Mouse (Mus musculus) heart, postnatal 0 days (tissue): ENCODE data around the gene Iqcd. TPM values are rescaled to one million over a fixed set of nuclear protein-coding genes. Genes with fewer than 3 reads are reported as not detected.

Source experiments
- ATAC-seq: fragments of 200-750 bp; cut with Nextera tagmentation; 2 replicates; pipeline ENCODE4 v1.8.0; 2017; ENCODE audit warnings: low read depth, moderate number of reproducible peaks, moderate library complexity; ENCODE audit not compliant: insufficient read depth
- DNase-seq: peaks from one replicate; pipeline ENCODE4 v3.0.0-alpha.2; 2016; ENCODE audit warnings: low spot score
- H3K27ac ChIP-seq: fragments of 300-500 bp; sonication (generic); 2 replicates; pipeline ENCODE4 v1.5.1; 2014; ENCODE audit warnings: low read depth, mild to moderate bottlenecking
- H3K27me3 ChIP-seq: fragments of 300-500 bp; sonication (generic); 2 replicates; pipeline ENCODE4 v1.6.1; 2014; ENCODE audit warnings: low read length, mixed read lengths; ENCODE audit not compliant: control insufficient read depth, insufficient read depth
- H3K36me3 ChIP-seq: fragments of 300-500 bp; sonication (generic); replicated peaks from 2 replicates; pipeline ENCODE4 v1.6.1; 2014; ENCODE audit warnings: low read length, mixed read lengths; ENCODE audit not compliant: control insufficient read depth, insufficient read depth
- H3K4me1 ChIP-seq: fragments of 300-500 bp; sonication (generic); 2 replicates; pipeline ENCODE4 v1.6.1; 2014; ENCODE audit warnings: antibody characterized with exemption; ENCODE audit not compliant: control insufficient read depth, insufficient read depth
- H3K4me2 ChIP-seq: fragments of 300-500 bp; sonication (generic); 2 replicates; pipeline ENCODE4 v1.6.1; 2014; ENCODE audit warnings: low read depth, mild to moderate bottlenecking, low read length, moderate library complexity
- H3K4me3 ChIP-seq: fragments of 300-500 bp; sonication (generic); 2 replicates; pipeline ENCODE4 v1.5.1; 2014; ENCODE audit warnings: low read depth, low read length
- H3K9ac ChIP-seq: fragments of 300-500 bp; sonication (generic); replicated peaks from 2 replicates; pipeline ENCODE4 v1.6.1; 2014; ENCODE audit warnings: low read depth, low read length, mixed read lengths
- H3K9me3 ChIP-seq: fragments of 300-500 bp; sonication (generic); replicated peaks from 2 replicates; pipeline ENCODE4 v1.6.1; 2016; ENCODE audit warnings: low read length; ENCODE audit not compliant: control insufficient read depth
- CTCF ChIP-seq: IDR thresholded peaks from 2 replicates; pipeline ENCODE4 v1.5.1; 2016; ENCODE audit warnings: antibody characterized with exemption, control low read depth, low read depth
- EP300 ChIP-seq: IDR thresholded peaks from 2 replicates; pipeline ENCODE4 v1.6.1; 2016; ENCODE audit warnings: antibody characterized with exemption, low read depth
- WGBS: fragments of 180-500 bp; shearing (Covaris S2); extraction: QIAGEN DNeasy Blood & Tissue Kit; methylation state at CpG from one replicate; pipeline ENCODE4 v1.1.7; 2014; 5-methylcytosine and 5-hydroxymethylcytosine counted together
- polyA plus RNA-seq: library from polyadenylated mRNA; unstranded; fragments of >200 nt; fragmentation: Nextera tagmentation; extraction: Ambion mirVana; gene quantifications from 2 replicates; pipeline ENCODE4 v1.2.1, GENCODE M21; 2015
- total RNA-seq: library from RNA; depleted of rRNA; stranded (reverse); fragments of >200 nt; gene quantifications from 2 replicates; pipeline ENCODE4 v1.2.3, GENCODE M21; 2014; ENCODE audit warnings: low replicate concordance

The Iqcd gene
- total and polyA plus RNA-seq, 2 experiments from 2014 or later, result 0.18 TPM; not detected in 1

DNA sequence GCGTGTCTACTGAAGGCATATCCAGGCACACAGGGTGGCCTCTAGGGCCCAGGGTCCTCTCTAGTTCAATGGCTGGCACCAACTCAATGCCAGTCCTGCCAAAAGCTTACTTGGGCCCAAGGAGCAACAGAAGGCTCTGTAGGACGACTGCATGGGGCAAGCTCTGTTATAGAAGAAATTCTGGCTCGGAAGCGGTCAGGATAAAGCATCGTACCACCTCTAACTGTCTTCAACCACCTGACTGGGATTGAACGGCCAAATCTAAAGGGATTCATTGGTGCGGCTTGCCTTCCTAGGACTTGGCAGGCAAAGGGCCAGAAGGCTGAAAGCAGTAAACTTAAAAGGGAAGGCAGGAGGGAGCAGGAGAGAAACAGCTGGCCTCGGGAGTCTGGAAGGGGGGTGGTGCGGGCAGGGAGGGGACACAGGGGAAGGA is 20.5 kb upstream of the Iqcd start:
- H3K4me2 ChIP-seq, result no peak overlapping the region
- no peak for DNase-seq
- H3K4me3 ChIP-seq, result no peak overlapping the region
- no peak overlapping the region for H3K27ac ChIP-seq
- TF ChIP-seq CTCF, result no peak
- TF ChIP-seq EP300, result no peak
- peaks cover 49% of the 10 kb centered on the region for H3K4me1 ChIP-seq
- H3K9me3 ChIP-seq, result no peaks in the 10 kb centered on the region
- no peaks in the 10 kb centered on the region for H3K27me3 ChIP-seq
- H3K9ac ChIP-seq, result no peak overlapping the region
- 78% methylated on average over 9 of the region's 9 CpGs for WGBS
- ATAC-seq, result no peak
- H3K36me3 ChIP-seq, result no peaks in the 10 kb centered on the region

DNA sequence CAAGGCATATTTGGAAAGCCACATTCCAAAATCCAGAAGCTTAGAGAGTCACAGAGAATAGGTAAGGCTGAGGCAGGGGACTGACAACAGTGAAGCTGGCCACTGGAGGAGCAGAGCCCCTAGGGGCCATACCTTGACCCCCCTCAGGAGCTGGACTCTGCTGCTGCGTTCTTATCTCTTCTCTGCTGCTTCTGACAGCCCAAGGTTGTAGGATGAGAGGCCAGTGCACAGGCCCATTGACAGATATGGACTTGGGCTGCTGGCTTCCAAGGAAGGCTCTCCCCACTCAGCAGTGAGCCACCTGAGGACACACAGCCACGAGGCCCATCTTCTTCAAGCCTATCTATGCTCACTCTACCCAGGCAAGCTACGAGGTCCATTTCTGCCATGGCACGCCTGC is 19.9 kb upstream of the Iqcd start:
- H3K27me3 ChIP-seq, result no peaks in the 10 kb centered on the region
- H3K9me3 ChIP-seq, result no peaks in the 10 kb centered on the region
- TF ChIP-seq EP300, result no peak
- TF ChIP-seq CTCF, result no peak
- H3K4me2 ChIP-seq, result no peak overlapping the region
- no peak for DNase-seq
- H3K9ac ChIP-seq, result no peak overlapping the region
- H3K4me3 ChIP-seq, result no peak overlapping the region
- 67% methylated on average over 4 of the region's 4 CpGs for WGBS
- ATAC-seq, result no peak
- H3K4me1 ChIP-seq, result peaks cover 43% of the 10 kb centered on the region
- H3K36me3 ChIP-seq, result no peaks in the 10 kb centered on the region
- no peak overlapping the region for H3K27ac ChIP-seq

DNA sequence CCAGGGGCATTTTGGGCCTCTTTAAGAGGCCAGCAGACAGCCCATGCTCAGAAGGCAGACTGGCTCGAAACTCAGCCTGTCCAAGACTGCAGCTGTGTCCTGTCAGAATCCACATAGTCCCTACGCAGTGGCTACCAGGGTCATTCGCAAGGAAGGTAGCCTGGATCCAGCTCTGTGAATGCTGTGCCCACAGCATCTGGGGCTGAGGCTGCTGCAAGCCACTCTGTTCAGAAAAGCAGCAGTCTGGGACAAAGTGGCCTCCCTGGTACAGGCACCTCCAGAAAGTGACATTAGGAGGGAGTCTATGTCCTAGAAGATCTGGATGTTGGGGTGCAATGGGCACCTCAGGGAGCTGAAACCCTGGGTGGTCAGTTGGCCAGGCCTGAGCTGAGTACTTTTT is 19.0 kb upstream of the Iqcd start:
- Histone ChIP-seq H3K4me3 (no peak overlapping the region), H3K27me3 (no peaks in the 10 kb centered on the region), H3K4me1 (peaks cover 41% of the 10 kb centered on the region), H3K9ac (no peak overlapping the region), H3K36me3 (no peaks in the 10 kb centered on the region), H3K9me3 (no peaks in the 10 kb centered on the region), H3K4me2 (no peak overlapping the region), H3K27ac (no peak overlapping the region)
- 87% methylated on average over 3 of the region's 3 CpGs for WGBS
- DNase-seq, result no peak
- no peak for TF ChIP-seq CTCF
- TF ChIP-seq EP300, result no peak
- no peak for ATAC-seq

DNA sequence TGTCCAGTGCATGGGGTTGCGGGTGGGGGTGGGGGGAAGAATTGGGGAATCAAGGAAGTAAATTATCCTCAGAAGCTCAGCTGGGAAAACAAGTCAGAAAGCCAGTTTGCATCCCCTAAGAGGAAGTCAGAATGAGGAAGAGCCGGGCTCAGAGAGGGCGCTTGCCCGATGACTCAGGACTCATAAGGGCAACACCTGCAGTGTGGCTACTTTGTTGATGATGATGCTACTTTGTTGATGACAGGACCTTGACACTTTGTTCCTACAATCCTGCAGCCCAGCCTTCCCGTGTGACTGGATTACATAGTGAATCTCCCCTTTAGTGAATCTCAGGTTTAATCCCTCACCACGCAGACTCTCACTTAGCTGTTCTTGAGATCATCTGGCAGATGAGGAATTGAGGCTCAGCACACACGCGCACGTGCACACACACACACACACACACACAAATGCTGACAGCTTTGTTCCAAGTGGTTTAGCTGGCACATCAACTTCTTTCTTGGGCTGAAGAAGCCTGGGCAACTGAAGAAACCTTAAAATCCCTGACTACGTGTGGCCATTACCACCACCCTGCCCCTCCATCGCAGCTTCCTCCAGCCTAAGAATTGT is 18.4 kb upstream of the Iqcd start:
- TF ChIP-seq CTCF, result no peak
- Histone ChIP-seq H3K27me3 (no peaks in the 10 kb centered on the region), H3K4me2 (no peak overlapping the region), H3K27ac (no peak overlapping the region), H3K36me3 (no peaks in the 10 kb centered on the region), H3K9me3 (no peaks in the 10 kb centered on the region), H3K9ac (no peak overlapping the region), H3K4me1 (peaks cover 41% of the 10 kb centered on the region), H3K4me3 (no peak overlapping the region)
- no peak for DNase-seq
- WGBS, result 84% methylated on average over 11 of the region's 11 CpGs
- ATAC-seq, result no peak

DNA sequence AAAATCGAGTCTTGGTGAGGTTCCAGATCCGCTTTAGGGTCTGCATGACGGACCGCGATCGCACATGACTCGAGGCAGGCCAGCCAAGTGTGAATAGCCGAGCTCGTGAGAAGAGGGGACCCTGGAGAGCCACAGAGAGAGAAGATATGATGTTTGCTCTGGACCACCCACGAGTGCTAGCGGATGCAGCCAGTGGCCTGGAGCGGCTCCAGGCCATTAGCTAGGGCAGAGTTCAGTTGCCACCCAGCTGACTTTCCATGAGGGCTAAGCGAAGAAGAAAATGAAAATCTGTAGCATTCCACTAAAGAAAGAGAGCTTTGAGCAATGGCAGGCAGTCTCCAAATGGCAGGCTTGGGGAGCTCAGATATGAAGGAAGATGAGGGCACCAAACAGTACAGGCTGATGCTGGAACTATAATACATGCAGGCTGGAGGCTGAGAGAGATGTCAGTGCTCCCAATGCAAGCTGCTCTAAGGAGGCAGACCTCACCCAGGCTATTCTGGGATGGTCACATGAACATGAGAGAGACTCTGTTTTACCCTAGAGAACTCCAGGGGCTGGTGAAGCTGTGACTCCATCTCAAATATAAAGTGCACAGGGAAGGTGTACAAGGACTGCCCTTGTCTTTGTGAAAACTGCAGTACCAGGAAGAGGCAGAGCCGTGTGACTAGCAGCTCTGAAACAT is 17.6 kb upstream of the Iqcd start:
- Histone ChIP-seq H3K27ac (no peak overlapping the region), H3K4me3 (no peak overlapping the region), H3K36me3 (no peaks in the 10 kb centered on the region), H3K4me2 (no peak overlapping the region), H3K9me3 (no peaks in the 10 kb centered on the region), H3K4me1 (peaks cover 33% of the 10 kb centered on the region), H3K27me3 (no peaks in the 10 kb centered on the region), H3K9ac (no peak overlapping the region)
- DNase-seq (no peak), ATAC-seq (no peak)
- TF ChIP-seq CTCF (no peak), EP300 (no peak)
- 60% methylated on average over 14 of the region's 14 CpGs for WGBS
